Mouse (Mus musculus) bone marrow, adult 2 months (tissue): ENCODE results near the gene Zfp800. TPM values are rescaled to one million over a fixed set of nuclear protein-coding genes. Genes with fewer than 3 reads are reported as not detected.
A peak's percentile ranks its signal among the peaks of the same experiment; 100 is the strongest.

ENCODE experiments used
- H3K27ac ChIP-seq: fragments of 200-500 bp; 2 replicates; pipeline ENCODE4 v1.5.1; 2012; ENCODE audit warnings: low read depth, mild to moderate bottlenecking, control low read depth, inconsistent platforms, low read length; ENCODE audit not compliant: control insufficient read depth, poor library complexity, insufficient read depth
- H3K4me1 ChIP-seq: fragments of 200-500 bp; 2 replicates; pipeline ENCODE4 v1.6.1; 2011; ENCODE audit warnings: low read length; ENCODE audit not compliant: control insufficient read depth, insufficient read depth
- H3K4me3 ChIP-seq: fragments of 200-500 bp; replicated peaks from 2 replicates; pipeline ENCODE3; 2011; ENCODE audit warnings: mild to moderate bottlenecking, low read depth, low read length, control low read depth; ENCODE audit not compliant: control insufficient read depth
- CTCF ChIP-seq: fragments of 200-500 bp; IDR thresholded peaks from 2 replicates; pipeline ENCODE4 v1.5.1; 2011; ENCODE audit warnings: low read length, control low read depth; ENCODE audit not compliant: control insufficient read depth, insufficient read depth
- POLR2A ChIP-seq: fragments of 200-500 bp; IDR thresholded peaks from 2 replicates; pipeline ENCODE4 v1.6.1; 2011; ENCODE audit warnings: low read depth, mild to moderate bottlenecking, control low read depth, low read length, borderline replicate concordance; ENCODE audit not compliant: control insufficient read depth
- WGBS: fragments of 180-500 bp; shearing (Covaris S2); methylation state at CpG from one replicate; pipeline ENCODE4 v1.1.7; 2018; 5-methylcytosine and 5-hydroxymethylcytosine counted together
- polyA plus RNA-seq: library from polyadenylated mRNA; stranded (reverse); fragments of >200 nt; gene quantifications from 2 replicates; pipeline ENCODE4 v1.2.4, GENCODE M21; 2011; ENCODE audit warnings: low replicate concordance; ENCODE audit not compliant: missing spikeins, insufficient read depth, insufficient read length

Zfp800 gene
- polyA plus RNA-seq, 1 experiment, result 10.0 TPM

- no peak for TF ChIP-seq CTCF
- TF ChIP-seq POLR2A, result no peak
- 95% methylated on average over 2 of the region's 2 CpGs for WGBS
- no peak overlapping the region for H3K4me3 ChIP-seq
- H3K4me1 ChIP-seq, result no peaks in the 10 kb centered on the region
- no peak overlapping the region for H3K27ac ChIP-seq
Observed at GRCm38 (mm10) chr6:28279886-28280285, 117.9 kb downstream of the Zfp800 start.

- TF ChIP-seq CTCF (peak; percentile 9; the same call in 1 of the 2 replicates), POLR2A (no peak)
- Histone ChIP-seq H3K27ac (peak overlapping the region; percentile 98), H3K4me3 (peak overlapping the region; percentile 71), H3K4me1 (peaks cover 1% of the 10 kb centered on the region; the same call in 1 of the 2 replicates)
- WGBS, result under 1% methylated on average over 29 of the region's 29 CpGs
Observed at GRCm38 (mm10) chr6:28262198-28262621, 135.6 kb downstream of the Zfp800 start.

- WGBS, result under 1% methylated on average over 130 of the region's 131 CpGs
- H3K4me3 ChIP-seq, result peak overlapping the region; percentile 71
- peaks cover 1% of the 10 kb centered on the region; the same call in 1 of the 2 replicates for H3K4me1 ChIP-seq
- H3K27ac ChIP-seq, result peak overlapping the region; percentile 98
- TF ChIP-seq POLR2A (peak; percentile 98), CTCF (no peak)
Observed at GRCm38 (mm10) chr6:28261307-28262197, 136.3 kb downstream of the Zfp800 start.

GRCm38 (mm10) chr6:28260425-28261191 lies 137.2 kb downstream of the Zfp800 start:
- 5% methylated on average over 64 of the region's 64 CpGs for WGBS
- peaks cover 1% of the 10 kb centered on the region; the same call in 1 of the 2 replicates for H3K4me1 ChIP-seq
- TF ChIP-seq POLR2A, result no peak
- TF ChIP-seq CTCF, result no peak
- H3K4me3 ChIP-seq, result peak overlapping the region; percentile 71
- peak overlapping the region; percentile 98 for H3K27ac ChIP-seq

GRCm38 (mm10) chr6:28259750-28260149 lies 138.1 kb downstream of the Zfp800 start:
- Histone ChIP-seq H3K27ac (no peak overlapping the region), H3K4me1 (peaks cover 1% of the 10 kb centered on the region; the same call in 1 of the 2 replicates), H3K4me3 (no peak overlapping the region)
- TF ChIP-seq CTCF, result no peak
- 73% methylated on average over 5 of the region's 5 CpGs for WGBS

- H3K4me3 ChIP-seq, result no peak overlapping the region
- TF ChIP-seq POLR2A (no peak), CTCF (no peak)
- H3K4me1 ChIP-seq, result peaks cover 1% of the 10 kb centered on the region; the same call in 1 of the 2 replicates
- WGBS, result 45% methylated on average over 1 of the region's 1 CpGs
- H3K27ac ChIP-seq, result no peak overlapping the region
Observed at GRCm38 (mm10) chr6:28258440-28258839, 139.4 kb downstream of the Zfp800 start.

- no peak overlapping the region for H3K4me3 ChIP-seq
- TF ChIP-seq POLR2A (no peak), CTCF (no peak)
- no peak overlapping the region for H3K27ac ChIP-seq
- H3K4me1 ChIP-seq, result peaks cover 1% of the 10 kb centered on the region; the same call in 1 of the 2 replicates
- 58% methylated on average over 1 of the region's 1 CpGs for WGBS
Observed at GRCm38 (mm10) chr6:28257772-28258171, 140.0 kb downstream of the Zfp800 start.

- Histone ChIP-seq H3K4me3 (no peak overlapping the region), H3K27ac (no peak overlapping the region), H3K4me1 (no peaks in the 10 kb centered on the region)
- TF ChIP-seq CTCF (no peak), POLR2A (no peak)
Observed at GRCm38 (mm10) chr6:28252790-28253189, 145.0 kb downstream of the Zfp800 start.
